Mouse (Mus musculus) left cerebral cortex, postnatal 25 days (tissue): Measurements from ENCODE around the gene Ap3b1. TPM values are rescaled to one million over a fixed set of nuclear protein-coding genes. Genes with fewer than 3 reads are reported as not detected.

Source experiments
- DNase-seq, 2 experiments: peaks; one replicate each; pipeline ENCODE4 v3.0.0; 2022; ENCODE audit warnings: low spot score in 2 of 2, mixed read lengths in 1 of 2
- intact Hi-C: fragments of 180-260 bp; cut with DNase I; formaldehyde crosslinking; loops from one replicate; pipeline ENCODE4 v1.15.1; 2025
- total RNA-seq, 2 experiments: library from RNA; stranded (reverse); gene quantifications; 2 replicates each; pipeline ENCODE4 v1.2.3; 2021

Ap3b1 gene
- total RNA-seq, 2 experiments from 2014 or later, result 43.2 to 43.9 TPM

DNA sequence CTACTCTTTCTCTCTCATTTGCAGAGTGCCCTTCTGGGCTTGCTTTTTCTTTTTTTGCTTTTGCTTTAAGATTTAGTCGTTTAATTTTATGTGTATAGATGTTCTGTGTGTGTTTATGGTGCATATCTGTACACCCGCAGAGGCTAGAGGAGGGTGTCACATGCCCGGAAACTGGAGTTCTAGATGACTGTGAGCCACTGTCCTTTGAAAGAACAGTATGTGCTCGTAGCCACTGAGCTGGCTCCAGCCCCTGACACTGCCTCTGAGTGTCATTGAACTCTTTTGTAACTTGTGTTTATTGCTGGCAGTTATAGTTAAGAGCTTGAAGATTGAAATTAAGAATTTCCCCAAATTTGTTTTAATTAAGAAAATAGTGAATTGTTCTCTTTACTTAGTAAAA is 82.4 kb downstream of the Ap3b1 start:
- intact Hi-C loops, result no loop called here

DNA sequence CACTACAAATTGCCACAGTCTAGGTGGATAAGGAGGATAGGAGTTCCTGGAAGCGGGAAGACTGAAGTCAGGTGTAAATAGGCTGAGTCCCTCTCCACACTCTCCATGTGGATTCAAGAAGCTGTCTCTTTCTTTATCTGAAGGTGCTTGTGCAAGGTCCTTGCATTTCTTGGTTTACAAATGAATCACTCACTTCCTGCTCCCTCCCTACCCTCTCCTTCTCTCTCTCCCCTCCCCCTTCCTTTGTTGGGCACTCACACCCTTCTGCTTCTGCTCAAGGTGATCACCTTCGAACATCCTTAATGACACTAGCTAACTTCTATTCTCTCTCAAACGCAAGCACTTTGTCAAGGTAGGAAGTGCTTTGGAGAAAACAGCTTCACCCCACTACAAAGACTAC is 84.7 kb downstream of the Ap3b1 start:
- intact Hi-C loops, result no loop called here

More for the DNA sequence above, 82.4 kb downstream of the Ap3b1 start:
- DNase-seq, result no peak

DNA sequence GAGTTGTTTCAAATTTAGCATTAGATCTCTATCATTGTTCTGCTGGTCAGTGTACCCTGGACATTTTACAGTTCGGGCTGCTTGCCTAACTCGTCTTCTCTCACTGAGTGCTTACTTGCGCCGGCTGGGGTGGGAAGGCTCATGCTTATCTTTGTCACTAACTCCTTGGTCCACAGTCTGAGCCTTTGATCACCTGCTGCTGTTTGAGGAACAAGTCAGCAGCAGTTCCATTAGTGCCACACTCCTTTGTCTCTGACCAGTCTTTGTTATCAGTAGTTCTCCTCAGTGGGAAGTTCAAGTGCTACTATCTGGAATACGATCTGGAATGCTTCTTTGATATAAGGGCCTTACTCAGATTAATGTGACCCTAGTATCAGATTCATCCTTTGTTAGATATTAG is 86.3 kb downstream of the Ap3b1 start:
- intact Hi-C loops, result no loop called here
- no peak for DNase-seq

More for the DNA sequence above, 84.7 kb downstream of the Ap3b1 start:
- DNase-seq, result no peak

DNA sequence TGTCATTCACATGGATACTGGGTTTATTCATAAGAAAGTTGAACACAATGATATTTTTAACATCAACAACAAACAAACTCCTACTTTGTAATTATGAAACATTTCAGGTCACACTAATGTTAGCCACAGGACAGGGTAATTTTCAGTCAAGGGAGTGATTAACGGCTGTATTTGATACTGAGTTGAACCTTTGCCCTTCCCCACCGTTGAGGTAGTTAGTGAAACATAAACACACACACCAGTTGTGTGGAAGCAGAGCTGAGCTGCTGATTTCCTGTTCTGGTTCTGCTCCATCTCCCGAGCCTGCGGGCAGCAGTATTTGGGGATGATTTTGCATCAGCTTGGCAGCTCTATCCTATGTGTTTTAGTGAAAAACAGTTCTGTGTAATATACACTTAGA is 88.2 kb downstream of the Ap3b1 start:
- DNase-seq, result no peak
- intact Hi-C loops, result no loop called here

GRCm38 (mm10) chr13:94449593-94449992 is 90.8 kb downstream of the Ap3b1 start:
- intact Hi-C loops, result no loop called here
- DNase-seq, result no peak

GRCm38 (mm10) chr13:94451229-94451628 is 92.5 kb downstream of the Ap3b1 start:
- intact Hi-C loops, result loop anchor here (5.0 kb wide), 1 partner anchor 491 kb away; no protein-coding TSS in a partner anchor

DNA sequence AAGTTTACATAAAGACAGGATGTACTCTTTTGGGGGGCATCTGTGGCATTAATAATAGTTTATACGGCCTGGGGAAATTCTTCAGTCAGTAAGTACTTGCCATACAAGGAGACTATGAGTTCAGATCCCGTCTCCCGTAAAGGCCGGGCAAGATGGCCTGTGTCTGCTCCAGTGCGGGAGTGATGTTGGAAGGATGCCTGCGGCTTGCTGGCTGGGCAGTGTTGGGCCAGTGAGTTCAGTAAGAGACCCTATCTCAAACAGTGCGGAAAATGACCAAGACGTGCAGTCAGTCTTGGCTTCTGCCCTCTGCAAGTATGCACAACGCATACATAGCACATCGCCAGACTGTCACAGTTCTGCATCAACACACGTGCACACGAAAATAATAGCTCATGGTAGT is 95.4 kb downstream of the Ap3b1 start:
- intact Hi-C loops, result loop anchor here (5.0 kb wide), 1 partner anchor 488 kb away; no protein-coding TSS in a partner anchor
- DNase-seq, result no peak

More at GRCm38 (mm10) chr13:94451229-94451628, 92.5 kb downstream of the Ap3b1 start:
- peak; percentile 28 to 43 for DNase-seq

GRCm38 (mm10) chr13:94459143-94459542 is 100.4 kb downstream of the Ap3b1 start:
- no peak for DNase-seq

GRCm38 (mm10) chr13:94464221-94464620 is 105.5 kb downstream of the Ap3b1 start:
- DNase-seq, result no peak
- intact Hi-C loops, result no loop called here

More at GRCm38 (mm10) chr13:94459143-94459542, 100.4 kb downstream of the Ap3b1 start:
- intact Hi-C loops, result no loop called here

DNA sequence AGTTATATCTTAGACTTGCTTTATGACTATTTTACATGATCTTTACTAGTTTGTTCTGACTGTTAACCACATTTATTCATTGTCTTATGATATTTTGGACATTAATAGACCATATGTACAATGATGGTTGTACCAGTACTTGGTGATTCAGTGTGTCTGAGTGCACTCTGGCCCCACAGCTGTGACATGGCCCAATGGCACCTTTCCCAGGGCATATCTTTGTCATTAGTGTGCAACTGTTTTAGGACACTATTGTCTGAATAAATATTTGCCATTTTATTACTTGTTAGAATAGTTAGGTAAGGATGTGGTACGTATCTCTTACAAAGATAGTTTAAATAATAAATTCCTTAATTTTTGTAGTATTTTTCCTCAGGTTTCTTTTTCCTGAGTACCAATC is 109.8 kb downstream of the Ap3b1 start:
- DNase-seq, result no peak
- intact Hi-C loops, result no loop called here

GRCm38 (mm10) chr13:94471009-94471672 is 112.4 kb downstream of the Ap3b1 start:
- intact Hi-C loops, result no loop called here
- no peak for DNase-seq

DNA sequence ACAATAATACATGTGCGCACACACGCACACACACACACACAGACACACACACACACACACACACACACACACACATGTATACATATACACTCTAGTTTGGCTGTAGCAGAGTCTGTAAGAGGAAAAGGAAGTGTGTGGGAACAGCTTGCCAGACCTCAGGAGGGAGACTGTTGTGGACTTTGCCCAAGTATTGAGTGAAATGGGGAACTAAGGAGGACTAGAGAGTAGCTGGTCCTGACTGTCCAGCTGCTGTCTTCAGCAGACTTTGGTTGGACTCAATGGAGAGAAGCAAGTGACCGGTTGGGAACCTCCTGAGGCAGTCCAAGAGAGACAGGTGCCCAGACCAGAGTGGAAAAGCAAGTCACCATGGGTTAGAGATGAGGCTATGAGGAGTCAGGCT is 117.4 kb downstream of the Ap3b1 start:
- intact Hi-C loops, result no loop called here

GRCm38 (mm10) chr13:94480256-94480655 is 121.5 kb downstream of the Ap3b1 start:
- intact Hi-C loops, result no loop called here
- DNase-seq, result no peak

More for the DNA sequence above, 117.4 kb downstream of the Ap3b1 start:
- no peak for DNase-seq

DNA sequence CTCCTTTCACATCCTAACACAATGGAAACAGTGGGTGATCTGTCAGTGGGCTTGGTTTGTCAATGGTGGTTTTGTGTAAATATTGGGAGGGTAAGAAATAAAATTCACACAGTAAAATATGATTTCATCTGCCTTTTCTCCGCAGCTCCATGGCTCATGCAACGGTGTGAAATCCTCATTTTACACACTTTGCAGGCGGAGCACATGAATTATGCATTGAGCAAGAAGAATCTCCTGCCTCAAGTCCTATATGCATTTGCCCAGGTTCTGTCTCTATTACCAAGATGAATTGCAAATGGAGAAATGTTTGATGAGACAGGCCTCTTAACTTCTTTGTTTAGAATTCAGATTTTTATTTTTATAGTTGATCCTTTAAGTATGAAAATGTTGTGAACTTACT is 131.9 kb downstream of the Ap3b1 start:
- intact Hi-C loops, result no loop called here
- peak in 1 of 2 experiments; percentile 57 for DNase-seq

GRCm38 (mm10) chr13:94491159-94491558 is 132.4 kb downstream of the Ap3b1 start:
- intact Hi-C loops, result no loop called here
- DNase-seq, result no peak

DNA sequence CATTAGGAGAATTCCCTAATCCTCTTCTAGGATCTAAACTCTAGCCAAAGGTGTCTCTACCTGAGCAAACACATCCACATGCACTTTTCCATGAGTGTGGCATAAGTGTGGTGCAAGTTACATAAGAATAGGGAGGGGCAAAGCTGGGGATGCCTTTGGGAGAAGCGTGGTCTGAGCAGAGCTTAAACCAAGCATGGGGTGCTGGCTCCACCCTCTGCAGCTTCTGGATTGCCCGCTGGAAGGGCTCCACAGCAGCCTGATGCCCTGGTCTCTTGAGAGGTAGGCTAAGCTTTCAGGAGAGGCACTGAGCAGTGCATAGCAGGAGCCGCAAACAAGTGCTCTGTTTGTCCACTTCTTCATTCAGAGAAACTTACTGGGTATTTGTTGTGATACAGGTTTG is 138.8 kb downstream of the Ap3b1 start:
- intact Hi-C loops, result no loop called here

GRCm38 (mm10) chr13:94506411-94506810 is 147.7 kb downstream of the Ap3b1 start:
- intact Hi-C loops, result no loop called here
- DNase-seq, result peak in 1 of 2 experiments; percentile 64

More for the DNA sequence above, 138.8 kb downstream of the Ap3b1 start:
- no peak for DNase-seq

GRCm38 (mm10) chr13:94508344-94508743 is 149.6 kb downstream of the Ap3b1 start:
- intact Hi-C loops, result no loop called here
- no peak for DNase-seq

DNA sequence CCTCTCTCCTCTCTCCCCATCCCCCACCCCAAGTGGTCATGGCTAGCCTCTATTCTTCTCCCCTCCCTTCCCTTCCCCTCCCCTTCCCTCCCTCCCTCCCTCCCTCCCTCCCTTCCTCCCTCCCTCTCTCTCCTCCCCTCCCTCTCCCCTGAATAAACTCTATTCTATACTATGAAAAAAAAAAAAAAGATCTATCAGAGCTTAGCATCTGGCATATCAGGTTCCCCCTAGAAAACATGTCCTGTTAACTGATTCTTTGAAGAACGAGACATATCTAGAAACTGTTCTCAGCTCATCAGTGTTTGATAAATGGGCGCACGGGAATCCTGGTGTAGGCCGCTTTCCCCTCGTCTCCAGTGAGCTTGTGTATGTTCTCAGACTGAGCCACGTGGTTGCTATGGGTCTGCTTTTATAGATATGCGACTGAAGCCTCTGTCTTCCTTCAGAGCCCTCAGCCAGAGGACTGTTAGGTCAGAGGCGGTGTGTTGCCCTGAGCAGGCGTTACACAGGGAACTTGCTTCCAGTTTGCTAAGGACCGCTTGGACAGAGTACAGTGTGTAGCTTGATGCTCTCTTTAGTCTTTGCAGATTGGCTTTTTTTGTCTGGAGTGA is 154.5 kb downstream of the Ap3b1 start:
- intact Hi-C loops, result no loop called here
- no peak for DNase-seq

DNA sequence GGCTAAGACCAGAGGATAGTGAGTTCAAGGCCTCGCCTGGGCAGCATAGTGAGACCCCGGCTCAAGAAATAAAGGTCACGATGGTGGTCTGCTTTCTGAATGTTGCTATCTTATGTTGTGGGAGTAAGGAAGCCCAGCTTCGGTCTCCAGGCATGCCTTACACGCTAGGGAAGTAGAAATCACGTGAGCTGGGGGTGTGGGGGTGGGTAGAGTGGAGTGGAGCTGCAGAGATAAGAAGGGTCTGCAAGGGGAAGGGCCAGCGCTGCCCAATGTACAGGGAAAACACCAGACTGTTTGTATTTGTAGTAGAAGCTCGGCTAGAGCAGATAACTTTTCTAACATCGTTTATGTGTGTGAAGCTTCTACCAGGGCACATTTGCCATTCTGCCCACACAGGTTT is 155.1 kb downstream of the Ap3b1 start:
- no peak for DNase-seq
- intact Hi-C loops, result no loop called here

DNA sequence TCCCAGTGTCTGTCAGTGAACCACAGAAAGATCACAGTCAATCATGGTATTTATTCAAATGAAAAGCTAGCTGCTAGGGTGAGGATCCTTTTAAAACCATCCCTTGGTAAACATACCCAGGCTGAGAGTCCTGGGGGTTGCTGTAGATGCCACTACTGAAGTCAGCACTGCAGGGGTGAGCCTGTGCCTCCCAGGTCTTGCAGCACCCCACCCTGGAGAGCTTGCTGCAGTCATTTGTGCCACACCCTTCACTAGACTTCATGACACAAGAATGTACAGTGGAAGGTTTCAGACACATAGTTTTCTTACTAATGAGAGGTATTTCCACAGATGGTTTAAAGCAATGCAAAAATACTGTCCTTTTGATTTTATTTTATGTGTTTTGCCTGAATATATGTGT is 156.2 kb downstream of the Ap3b1 start:
- intact Hi-C loops, result no loop called here
- no peak for DNase-seq
